Mouse (Mus musculus) CD8-positive naive resting alpha-beta T cell, adult 2 months (primary cell): ENCODE data around the gene Qpctl.

Experiments
- DNase-seq, 2 experiments: peaks; one replicate each; pipeline ENCODE4 v3.0.0; 2022; ENCODE audit warnings: low read depth in 2 of 2, low spot score in 2 of 2

Qpctl gene

DNA sequence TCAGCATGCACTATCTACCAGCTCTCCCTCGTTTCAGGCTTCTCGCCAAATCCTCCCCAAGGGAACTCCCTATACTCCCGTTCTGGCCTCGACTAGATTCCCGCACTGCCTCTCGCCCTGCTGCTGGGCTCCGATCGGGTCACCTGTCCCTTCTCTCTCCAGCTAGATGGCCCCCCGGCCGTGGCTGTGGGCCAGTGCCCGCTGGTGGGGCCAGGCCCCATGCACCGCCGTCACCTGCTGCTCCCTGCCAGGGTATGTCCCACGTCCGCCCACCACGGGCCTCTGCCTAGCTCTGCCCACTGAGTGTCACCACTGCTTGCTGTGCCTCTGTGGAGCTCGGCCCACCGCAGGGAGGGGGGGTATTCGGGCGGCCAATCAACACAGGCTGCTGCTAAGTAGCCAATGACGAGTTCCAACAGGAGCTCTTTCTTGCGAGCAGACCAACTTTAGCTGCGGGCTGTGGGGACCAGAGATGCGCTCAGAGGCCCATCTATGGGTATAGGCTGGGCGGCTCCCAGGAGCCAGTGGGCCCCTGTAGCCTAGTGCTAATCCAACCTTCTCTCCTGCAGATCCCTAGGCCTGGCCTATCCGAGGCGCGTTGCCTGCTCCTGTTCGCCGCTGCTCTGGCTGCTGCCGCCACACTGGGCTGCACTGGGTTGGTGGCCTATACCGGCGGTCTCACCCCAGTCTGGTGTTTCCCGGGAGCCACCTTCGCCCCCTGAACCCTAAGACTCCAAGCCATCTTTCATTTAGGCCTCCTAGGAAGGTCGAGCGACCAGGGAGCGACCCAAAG is 56.5 kb downstream of the Qpctl start:
- no peak for DNase-seq

DNA sequence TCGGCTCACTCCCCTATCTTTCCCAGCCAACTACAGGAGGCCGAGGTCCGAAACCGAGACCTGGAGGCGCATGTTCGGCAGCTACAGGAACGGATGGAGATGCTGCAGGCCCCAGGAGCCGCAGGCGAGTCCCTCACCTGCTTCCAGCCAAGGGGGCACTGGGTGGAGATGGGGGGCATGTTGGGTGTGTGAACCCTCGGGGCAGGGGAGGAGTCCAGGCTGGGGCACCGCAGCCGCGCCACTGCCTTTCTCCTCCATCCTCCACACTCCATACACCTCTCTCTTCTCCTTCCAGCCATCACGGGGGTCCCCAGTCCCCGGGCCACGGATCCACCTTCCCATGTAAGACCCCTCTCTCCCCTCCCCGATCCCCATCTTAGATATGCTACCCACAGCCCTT is 57.2 kb downstream of the Qpctl start:
- no peak for DNase-seq
